Mouse (Mus musculus) stomach, embryonic 15.5 days (tissue): Measurements from ENCODE around the gene Adtrp. TPM values are rescaled to one million over a fixed set of nuclear protein-coding genes. Genes with fewer than 3 reads are reported as not detected.

Source experiments
- ATAC-seq: fragments of 200-750 bp; cut with Nextera tagmentation; 2 replicates; pipeline ENCODE4 v1.8.0; 2017; ENCODE audit warnings: low read depth, moderate number of reproducible peaks, moderate TSS enrichment; ENCODE audit not compliant: insufficient read depth, low FRiP score
- H3K27ac ChIP-seq: fragments of 300-500 bp; sonication (generic); 2 replicates; pipeline ENCODE4 v1.5.1; 2015; ENCODE audit warnings: mild to moderate bottlenecking, inconsistent platforms
- H3K27me3 ChIP-seq: fragments of 300-500 bp; sonication (generic); replicated peaks from 2 replicates; pipeline ENCODE4 v1.6.1; 2015; ENCODE audit warnings: inconsistent platforms
- H3K36me3 ChIP-seq: fragments of 300-500 bp; sonication (generic); 2 replicates; pipeline ENCODE4 v1.6.1; 2015; ENCODE audit warnings: inconsistent platforms
- H3K4me1 ChIP-seq: fragments of 300-500 bp; sonication (generic); 2 replicates; pipeline ENCODE4 v1.6.1; 2015; ENCODE audit warnings: inconsistent platforms
- H3K4me2 ChIP-seq: fragments of 300-500 bp; sonication (generic); 2 replicates; pipeline ENCODE4 v1.6.1; 2015; ENCODE audit warnings: mild to moderate bottlenecking, inconsistent platforms
- H3K4me3 ChIP-seq: fragments of 300-500 bp; sonication (generic); replicated peaks from 2 replicates; pipeline ENCODE4 v1.5.1; 2015; ENCODE audit warnings: inconsistent platforms
- H3K9ac ChIP-seq: fragments of 300-500 bp; sonication (generic); 2 replicates; pipeline ENCODE4 v1.6.1; 2015; ENCODE audit warnings: inconsistent platforms
- H3K9me3 ChIP-seq: fragments of 300-500 bp; sonication (generic); 2 replicates; pipeline ENCODE4 v1.6.1; 2016; ENCODE audit warnings: inconsistent platforms
- WGBS: fragments of 180-500 bp; shearing (Covaris S2); methylation state at CpG from one replicate; pipeline ENCODE4 v1.1.7; 2015; 5-methylcytosine and 5-hydroxymethylcytosine counted together
- polyA plus RNA-seq: library from polyadenylated mRNA; unstranded; fragments of >200 nt; fragmentation: Nextera tagmentation; extraction: Ambion mirVana; gene quantifications from 2 replicates; pipeline ENCODE4 v1.2.1, GENCODE M21; 2015

Gene Adtrp
- polyA plus RNA-seq, 1 experiment from 2014 or later: 2.4 TPM

GRCm38 (mm10) chr13:41767941-41768340, 79.5 kb downstream of the Adtrp start:
- no peak overlapping the region for H3K9ac ChIP-seq
- H3K27ac ChIP-seq: no peak overlapping the region
- H3K27me3 ChIP-seq: no peaks in the 10 kb centered on the region
- H3K4me1 ChIP-seq: no peaks in the 10 kb centered on the region
- no peak for ATAC-seq
- H3K4me2 ChIP-seq: no peak overlapping the region
- no peak overlapping the region for H3K4me3 ChIP-seq
- no peaks in the 10 kb centered on the region for H3K36me3 ChIP-seq
- H3K9me3 ChIP-seq: no peaks in the 10 kb centered on the region
- WGBS: 85% methylated on average over 4 of the region's 4 CpGs

GRCm38 (mm10) chr13:41761986-41762385, 85.5 kb downstream of the Adtrp start:
- H3K27me3 ChIP-seq: no peaks in the 10 kb centered on the region
- no peaks in the 10 kb centered on the region for H3K9me3 ChIP-seq
- H3K27ac ChIP-seq: no peak overlapping the region
- 72% methylated on average over 3 of the region's 3 CpGs for whole genome bisulfite sequencing
- ATAC-seq: no peak
- H3K9ac ChIP-seq: no peak overlapping the region
- no peaks in the 10 kb centered on the region for H3K4me1 ChIP-seq
- no peaks in the 10 kb centered on the region for H3K36me3 ChIP-seq
- H3K4me2 ChIP-seq: no peak overlapping the region
- no peak overlapping the region for H3K4me3 ChIP-seq

GRCm38 (mm10) chr13:41760484-41760883, 87.0 kb downstream of the Adtrp start:
- Histone ChIP-seq H3K4me2 (no peak overlapping the region), H3K9me3 (no peaks in the 10 kb centered on the region), H3K36me3 (no peaks in the 10 kb centered on the region), H3K4me1 (no peaks in the 10 kb centered on the region), H3K27me3 (no peaks in the 10 kb centered on the region), H3K4me3 (no peak overlapping the region), H3K27ac (no peak overlapping the region), H3K9ac (no peak overlapping the region)
- no peak for ATAC-seq
- WGBS: 59% methylated on average over 10 of the region's 10 CpGs

GRCm38 (mm10) chr13:41758550-41759465, 88.7 kb downstream of the Adtrp start:
- Histone ChIP-seq H3K4me1 (no peaks in the 10 kb centered on the region), H3K4me3 (no peak overlapping the region), H3K9me3 (no peaks in the 10 kb centered on the region), H3K27me3 (no peaks in the 10 kb centered on the region), H3K36me3 (no peaks in the 10 kb centered on the region), H3K4me2 (no peak overlapping the region), H3K9ac (no peak overlapping the region), H3K27ac (no peak overlapping the region)
- WGBS: 58% methylated on average over 19 of the region's 19 CpGs
- no peak for ATAC-seq

GRCm38 (mm10) chr13:41753114-41753513, 94.4 kb downstream of the Adtrp start:
- Histone ChIP-seq H3K27me3 (no peaks in the 10 kb centered on the region), H3K4me3 (no peak overlapping the region), H3K4me2 (no peak overlapping the region), H3K27ac (no peak overlapping the region), H3K36me3 (no peaks in the 10 kb centered on the region), H3K9ac (no peak overlapping the region), H3K4me1 (no peaks in the 10 kb centered on the region), H3K9me3 (no peaks in the 10 kb centered on the region)
- no peak for ATAC-seq
- 80% methylated on average over 5 of the region's 5 CpGs for WGBS

GRCm38 (mm10) chr13:41750481-41750880, 97.0 kb downstream of the Adtrp start:
- no peak overlapping the region for H3K27ac ChIP-seq
- H3K27me3 ChIP-seq: no peaks in the 10 kb centered on the region
- H3K4me3 ChIP-seq: no peak overlapping the region
- 66% methylated on average over 5 of the region's 5 CpGs for whole genome bisulfite sequencing
- no peak overlapping the region for H3K4me2 ChIP-seq
- no peaks in the 10 kb centered on the region for H3K4me1 ChIP-seq
- no peaks in the 10 kb centered on the region for H3K9me3 ChIP-seq
- no peaks in the 10 kb centered on the region for H3K36me3 ChIP-seq
- no peak for ATAC-seq
- no peak overlapping the region for H3K9ac ChIP-seq

GRCm38 (mm10) chr13:41748866-41749265, 98.6 kb downstream of the Adtrp start:
- H3K36me3 ChIP-seq: no peaks in the 10 kb centered on the region
- no peaks in the 10 kb centered on the region for H3K27me3 ChIP-seq
- H3K27ac ChIP-seq: no peak overlapping the region
- no peak overlapping the region for H3K4me2 ChIP-seq
- no peaks in the 10 kb centered on the region for H3K9me3 ChIP-seq
- H3K4me3 ChIP-seq: no peak overlapping the region
- no peaks in the 10 kb centered on the region for H3K4me1 ChIP-seq
- no peak overlapping the region for H3K9ac ChIP-seq
- 66% methylated on average over 9 of the region's 9 CpGs for WGBS
- ATAC-seq: no peak

- Histone ChIP-seq H3K4me3 (no peak overlapping the region), H3K36me3 (no peaks in the 10 kb centered on the region), H3K27me3 (no peaks in the 10 kb centered on the region), H3K9me3 (no peaks in the 10 kb centered on the region), H3K27ac (no peak overlapping the region), H3K9ac (no peak overlapping the region), H3K4me2 (no peak overlapping the region), H3K4me1 (no peaks in the 10 kb centered on the region)
- ATAC-seq: no peak
- 91% methylated on average over 4 of the region's 4 CpGs for WGBS
Observed at GRCm38 (mm10) chr13:41747691-41748090, 99.8 kb downstream of the Adtrp start.

- no peak for ATAC-seq
- WGBS: 60% methylated on average over 8 of the region's 8 CpGs
Observed at GRCm38 (mm10) chr13:41746971-41747615, 100.4 kb downstream of the Adtrp start.

GRCm38 (mm10) chr13:41740456-41741085, 106.9 kb downstream of the Adtrp start:
- Histone ChIP-seq H3K4me3 (no peak overlapping the region), H3K9ac (no peak overlapping the region), H3K36me3 (no peaks in the 10 kb centered on the region), H3K4me1 (no peaks in the 10 kb centered on the region), H3K4me2 (no peak overlapping the region), H3K9me3 (no peaks in the 10 kb centered on the region), H3K27me3 (no peaks in the 10 kb centered on the region), H3K27ac (no peak overlapping the region)
- no peak for ATAC-seq
- 51% methylated on average over 5 of the region's 5 CpGs for WGBS

More at GRCm38 (mm10) chr13:41746971-41747615, 100.4 kb downstream of the Adtrp start:
- H3K27me3 ChIP-seq: no peaks in the 10 kb centered on the region
- no peaks in the 10 kb centered on the region for H3K9me3 ChIP-seq
- no peak overlapping the region for H3K9ac ChIP-seq
- H3K4me1 ChIP-seq: no peaks in the 10 kb centered on the region
- no peak overlapping the region for H3K4me2 ChIP-seq
- no peaks in the 10 kb centered on the region for H3K36me3 ChIP-seq
- H3K27ac ChIP-seq: no peak overlapping the region
- H3K4me3 ChIP-seq: no peak overlapping the region

GRCm38 (mm10) chr13:41737628-41738309, 109.7 kb downstream of the Adtrp start:
- H3K27me3 ChIP-seq: no peaks in the 10 kb centered on the region
- H3K4me1 ChIP-seq: no peaks in the 10 kb centered on the region
- H3K36me3 ChIP-seq: no peaks in the 10 kb centered on the region
- no peak overlapping the region for H3K4me2 ChIP-seq
- H3K9ac ChIP-seq: no peak overlapping the region
- no peak overlapping the region for H3K27ac ChIP-seq
- H3K9me3 ChIP-seq: no peaks in the 10 kb centered on the region
- H3K4me3 ChIP-seq: no peak overlapping the region
- 56% methylated on average over 10 of the region's 10 CpGs for WGBS
- ATAC-seq: no peak
